8 mouse cellular contexts compared by ENCODE assay signal in genomic region chr2:59612733-59613473, GRCm38 (mm10). TPM values are rescaled to one million over a fixed set of nuclear protein-coding genes. Genes with fewer than 3 reads are reported as not detected.
DNase-seq lines count a peak whose midpoint lies in the region; ATAC-seq and TF ChIP-seq lines count a peak whose summit lies in the region.

No protein-coding gene starts in this region.

- under 1% methylated on average over 33 of the region's 33 CpGs for WGBS in forebrain, embryonic 16.5 days
- WGBS in liver, embryonic 11.5 days = under 1% methylated on average over 33 of the region's 33 CpGs

- peak overlapping the region; percentile 65 for H3K4me3 ChIP-seq in forebrain, embryonic 16.5 days (replicated peaks; ENCODE audit: low read length)
- H3K4me3 ChIP-seq in liver, embryonic 11.5 days (ENCODE audit: low read depth, low read length) = peak overlapping the region; percentile 82
- peak overlapping the region; percentile 90 for H3K4me3 ChIP-seq in myocyte

- H3K27me3 ChIP-seq in forebrain, embryonic 16.5 days (replicated peaks; ENCODE audit: control insufficient read depth, insufficient read depth, low read length) = no peaks in the 10 kb centered on the region
- H3K27me3 ChIP-seq in liver, embryonic 11.5 days (replicated peaks; ENCODE audit: control insufficient read depth, insufficient read depth, low read length) = peaks cover 21% of the 10 kb centered on the region
- H3K27me3 ChIP-seq in myocyte (ENCODE audit: control insufficient read depth, insufficient read depth, insufficient read length) = no peaks in the 10 kb centered on the region

- peaks cover 54% of the 10 kb centered on the region for H3K79me2 ChIP-seq in myocyte (ENCODE audit: control insufficient read depth, insufficient read depth)

- H3K4me2 ChIP-seq in forebrain, embryonic 16.5 days (ENCODE audit: low read length) = peak overlapping the region; percentile 98
- H3K4me2 ChIP-seq in liver, embryonic 11.5 days = peak overlapping the region; percentile 94
- peak overlapping the region; percentile 88 for H3K4me2 ChIP-seq in myocyte (ENCODE audit: low read depth)

- H3K36me3 ChIP-seq in forebrain, embryonic 16.5 days (ENCODE audit: control insufficient read depth, insufficient read depth) = no peaks in the 10 kb centered on the region
- H3K36me3 ChIP-seq in liver, embryonic 11.5 days (ENCODE audit: control insufficient read depth, insufficient read depth, low read length) = no peaks in the 10 kb centered on the region
- H3K36me3 ChIP-seq in myocyte (ENCODE audit: control insufficient read depth, insufficient read depth) = no peaks in the 10 kb centered on the region

- H3K9me3 ChIP-seq in forebrain, embryonic 16.5 days (ENCODE audit: control insufficient read depth, low read length) = no peaks in the 10 kb centered on the region
- H3K9me3 ChIP-seq in liver, embryonic 11.5 days (ENCODE audit: control insufficient read depth, low read length) = no peaks in the 10 kb centered on the region

- H3K27ac ChIP-seq in forebrain, embryonic 16.5 days (ENCODE audit: low read length) = 0 out of 2 replicates have a peak overlapping the region, but pooled peaks have one; percentile 21
- peak overlapping the region; percentile 81 for H3K27ac ChIP-seq in liver, embryonic 11.5 days (ENCODE audit: low read depth, low read length)

- peaks cover 20% of the 10 kb centered on the region for H3K4me1 ChIP-seq in forebrain, embryonic 16.5 days (replicated peaks; ENCODE audit: control insufficient read depth, insufficient read depth, low read length)
- H3K4me1 ChIP-seq in liver, embryonic 11.5 days (replicated peaks; ENCODE audit: control insufficient read depth, insufficient read depth, low read length) = peaks cover 6% of the 10 kb centered on the region; the same call in 1 of the 2 replicates

- peak; percentile 38 to 43 for DNase-seq in lung, adult 18-20 months
- DNase-seq in lung, postnatal 25 days (ENCODE audit: low spot score) = no peak
- peak; percentile 40 for DNase-seq in brain, embryonic 14.5 days (ENCODE audit: low read depth)
- DNase-seq in liver, embryonic 11.5 days (ENCODE audit: low spot score) = peak; percentile 63

- TF ChIP-seq POLR2A in brain, embryonic 14.5 days (IDR thresholded peaks at IDR 0.05; ENCODE audit: borderline replicate concordance, extremely low read depth, insufficient read depth, insufficient read length, poor library complexity, severe bottlenecking) = no peak
- TF ChIP-seq POLR2A in myocyte (IDR thresholded peaks at IDR 0.05; ENCODE audit: insufficient read length, low read depth) = peak; percentile 4

- H3K9ac ChIP-seq in forebrain, embryonic 16.5 days (replicated peaks; ENCODE audit: low read depth, low read length) = peak overlapping the region; percentile 69
- peak overlapping the region; percentile 77 for H3K9ac ChIP-seq in liver, embryonic 11.5 days (ENCODE audit: low read depth, low read length)

- peak; percentile 19; the same call in 1 of the 2 replicates for ATAC-seq in forebrain, embryonic 16.5 days
- peak; percentile 26 for ATAC-seq in inflammation-experienced regulatory T-cells, adult 6 months
- ATAC-seq in liver, embryonic 11.5 days (replicated peaks; ENCODE audit: low FRiP score) = no peak; the same call in 1 of the 2 replicates
- no peak for ATAC-seq in frontal cortex, adult (ENCODE audit: low TSS enrichment)

- TF ChIP-seq CTCF in brain, embryonic 14.5 days (IDR thresholded peaks at IDR 0.05; ENCODE audit: borderline replicate concordance, extremely low read depth, insufficient read depth, insufficient read length) = no peak

- H3ac ChIP-seq in myocyte (ENCODE audit: control insufficient read depth, insufficient read length) = peak overlapping the region; percentile 63

TF ChIP-seq in myocyte, 11 proteins besides CTCF, POLR2A, EP300 and RAD21:
- no peak for TF ChIP-seq POLR2AphosphoS2 (IDR thresholded peaks at IDR 0.05; ENCODE audit: insufficient read length, low read depth)
- peak in 1 of 3 experiments; percentile 1 for TF ChIP-seq MYOD1 (IDR thresholded peaks at IDR 0.05; ENCODE audit: control insufficient read depth in 1 of 3, insufficient read length in 2 of 3, low read depth in 2 of 3)

RNA-seq across cellular contexts. Expression of gene Tanc1, which starts 1.1 kb away (rescaled TPM):
- polyA plus RNA-seq in brain, embryonic 14.5 days (2012; rRNA removed) = 5.2 and 7.2 TPM in 2 replicates
- polyA plus RNA-seq in forebrain, embryonic 16.5 days (2015; fragmentation: Nextera tagmentation; extraction: Ambion mirVana) = 8.7 and 10.7 TPM in 2 replicates
- polyA plus RNA-seq in inflammation-experienced regulatory T-cells, adult 6 months (2017; shearing (Covaris generic)) = 10 to 100 TPM in 1 of 3 experiments, 1 to 10 TPM in 2; 4.7 to 13.5 (median 9.6) TPM
- 11.8 and 12.5 TPM in 2 replicates for polyA plus RNA-seq in liver, embryonic 11.5 days (2014; fragmentation: Nextera tagmentation; extraction: Ambion mirVana)
- 24.7 TPM for polyA plus RNA-seq in myocyte (2012; fragmentation: generic; extraction: Trizol)

Comparison
In these comparisons a context has a peak if more than half of its experiments do, and no peak if none do; other contexts are left out.
1. ATAC-seq: peak in forebrain, embryonic 16.5 days (single experiment) and inflammation-experienced regulatory T-cells, adult 6 months (single experiment); none in liver, embryonic 11.5 days (single experiment) and frontal cortex, adult (single experiment).
2. Peak in every context shown above with its lines, with median percentiles within 50 percentile points of each other: H3K4me2 ChIP-seq and H3K4me3 ChIP-seq.